ENCODE assay signal across 19 mouse cellular contexts in the genomic region with DNA sequence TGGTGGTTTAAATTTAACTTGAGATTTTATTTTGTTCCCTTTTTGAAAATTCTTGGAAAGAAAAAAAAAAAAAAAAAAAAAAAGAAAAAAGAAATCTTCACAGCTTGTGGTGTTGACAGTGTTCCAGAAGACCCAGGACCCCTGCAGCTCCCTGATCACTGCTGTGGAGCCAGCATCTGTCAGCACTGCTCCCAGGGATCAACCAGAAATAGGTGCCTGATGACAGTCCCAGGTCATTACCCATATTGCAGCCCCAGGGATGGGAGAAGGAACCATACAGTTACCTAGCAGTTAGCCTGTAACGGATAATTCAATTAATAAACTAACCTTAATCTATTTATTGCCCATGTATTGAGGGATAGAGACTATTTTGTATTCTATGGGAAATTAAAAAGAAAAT. TPM values are rescaled to one million over a fixed set of nuclear protein-coding genes. Genes with fewer than 3 reads are reported as not detected.
A peak's percentile ranks its signal among the peaks of the same experiment; 100 is the strongest.
DNase-seq lines count a peak whose midpoint lies in the region; ATAC-seq lines count a peak whose summit lies in the region.
"Had no signal": no experiment of that assay in that cellular context is flagged by ENCODE, and none has a peak within 500 bp of the region (broad histone marks: within the 10 kb centered on the region; RNA-seq: fewer than 3 reads in every experiment).

No protein-coding gene starts in this region.

- no peak for ATAC-seq in megakaryocyte progenitor cell, adult 5-6 weeks (replicated peaks; ENCODE audit: poor library complexity)
- ATAC-seq in CD4-positive, CD25-positive, alpha-beta regulatory T cell, adult 4 months, result no peak
- ATAC-seq: activated CD4-positive, CD25-positive, alpha-beta regulatory T cell, adult 4 months; forebrain, embryonic 16.5 days; hindbrain, postnatal 0 days; Patski had no signal

- peak; percentile 60 for DNase-seq in left cerebral cortex, postnatal 4 days
- no peak for DNase-seq in left cerebral cortex, postnatal 25 days (ENCODE audit: low spot score in 2 of 2)
- peak; percentile 50 for DNase-seq in cerebellum, adult 11-12 months
- peak; percentile 67 for DNase-seq in cerebellum, adult 9-10 months
- peak; percentile 69 to 78 for DNase-seq in cerebellum, postnatal 25 days
- no peak for DNase-seq in heart, adult 11 months
- DNase-seq: adrenal gland, postnatal 14 days; gastrocnemius, postnatal 10 days; kidney, adult 11 months had no signal

- intact Hi-C loops in left cerebral cortex, postnatal 4 days (cut with DNase I), result no loop called here
- intact Hi-C loops in left cerebral cortex, postnatal 25 days (cut with DNase I), result no loop called here

RNA-seq across cellular contexts. Expression of a gene that starts 45.6 kb away (rescaled TPM):
- total RNA-seq in left cerebral cortex, postnatal 4 days (2021), result under 1 TPM in 1 of 2 experiments, not detected in 1; 0.38 TPM
- total RNA-seq in left cerebral cortex, postnatal 25 days (2021), result under 1 TPM in 1 of 2 experiments, not detected in 1; 0.27 TPM
- 0.10 and 0.32 TPM in 2 replicates for total RNA-seq in megakaryocyte progenitor cell, adult 5-6 weeks (2015)
- total RNA-seq in megakaryocyte progenitor cell, adult 5-6 weeks (2017), result 0.30 and 0.42 TPM in 2 replicates
- 1 to 10 TPM in 1 of 2 experiments, not detected in 1; 2.5 TPM for polyA plus RNA-seq in CD4-positive, CD25-positive, alpha-beta regulatory T cell, adult 4 months (2017; shearing (Covaris generic))
- total RNA-seq: adrenal gland, adult 18-20 months; adrenal gland, postnatal 14 days; heart, adult 8-10 months; heart, postnatal 25 days; hindbrain, postnatal 0 days had no signal
- polyA plus RNA-seq: gonadal fat pad, adult 2 months had no signal

Comparison
In these comparisons a context has a peak if more than half of its experiments do, and no peak if none do; other contexts are left out.
1. DNase-seq: peak in left cerebral cortex, postnatal 4 days (single experiment), cerebellum, adult 11-12 months (single experiment), cerebellum, adult 9-10 months (single experiment) and cerebellum, postnatal 25 days (2 of 2); none in left cerebral cortex, postnatal 25 days (0 of 2) and heart, adult 11 months (single experiment).